Mouse (Mus musculus): ENCODE measurements around the gene Zfp612. TPM values are rescaled to one million over a fixed set of nuclear protein-coding genes. Genes with fewer than 3 reads are reported as not detected.
"Not testable (repeated sequence)": the region's sequence is repeated elsewhere in the genome, so short reads cannot be mapped to it uniquely, and the experiment has no call there.

The Zfp612 gene
- 1.2 and 1.3 TPM in 2 replicates for polyA plus RNA-seq (2016; fragmentation: Nextera tagmentation; extraction: Ambion mirVana)

DNA sequence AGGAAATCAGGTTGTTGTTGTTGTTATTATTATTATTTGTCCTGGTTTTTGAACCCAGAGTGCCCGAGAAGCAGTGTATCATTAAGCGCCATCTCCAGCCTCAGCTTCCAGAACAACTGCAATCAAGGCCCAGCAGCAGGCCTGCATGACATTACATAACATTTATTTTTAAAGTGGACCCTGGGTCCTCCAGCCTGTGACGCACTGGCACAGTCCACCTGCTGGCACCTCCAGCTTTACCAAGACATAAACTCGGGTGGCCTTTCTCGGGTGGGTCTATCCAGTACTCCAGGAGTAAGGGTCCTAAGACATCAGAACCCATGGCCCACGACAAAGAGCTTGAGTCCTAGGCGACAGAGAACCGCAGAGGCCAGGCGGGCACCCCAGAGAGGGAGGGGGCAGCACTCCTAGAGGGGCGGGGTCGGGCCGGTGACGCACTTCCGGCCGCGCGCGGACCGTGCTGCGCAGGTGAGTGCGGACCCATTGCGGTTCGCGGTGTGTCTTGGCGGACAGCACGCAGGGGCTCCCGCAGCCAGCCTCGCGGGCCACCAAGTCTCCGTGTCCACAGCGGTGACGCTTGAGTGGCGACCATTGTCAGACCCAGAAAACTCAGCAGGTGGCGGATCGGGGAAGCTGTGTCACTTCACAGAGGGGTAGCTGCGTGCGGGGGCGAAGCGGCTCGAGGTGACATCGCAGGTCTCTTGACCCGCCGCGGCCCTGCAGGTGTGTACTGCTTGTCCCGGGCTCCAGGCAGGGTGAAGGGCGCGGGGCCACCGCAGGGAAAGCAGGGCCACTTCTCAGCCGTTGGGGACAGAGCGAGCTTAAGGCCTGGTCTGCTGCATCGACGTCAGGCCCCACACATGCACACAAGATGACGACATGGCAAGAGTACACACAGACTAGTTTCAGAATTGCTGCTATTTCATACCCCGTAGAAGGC lies at the start of gene Zfp612:
Gene Zfp612, plus strand, starts transcription at position 465 of the 940 bp plus-strand sequence.
- Histone ChIP-seq H3K36me3 (no peaks in the 10 kb centered on the region), H3K4me1 (peaks cover 8% of the 10 kb centered on the region; the same call in 1 of the 2 replicates), H3K27me3 (replicated peaks) (peaks cover 11% of the 10 kb centered on the region), H3K9me3 (replicated peaks) (no peaks in the 10 kb centered on the region), H3K27ac (no peak within 1 kb of the TSS), H3K9ac (peak within 1 kb of the TSS; percentile 59), H3K4me2 (peak within 1 kb of the TSS; percentile 78), H3K4me3 (peak within 1 kb of the TSS; percentile 63)
- ATAC-seq, result peak; percentile 72
- WGBS (ENCODE audit: insufficient replicate concordance), result 10% methylated on average over 54 of the region's 54 CpGs

DNA sequence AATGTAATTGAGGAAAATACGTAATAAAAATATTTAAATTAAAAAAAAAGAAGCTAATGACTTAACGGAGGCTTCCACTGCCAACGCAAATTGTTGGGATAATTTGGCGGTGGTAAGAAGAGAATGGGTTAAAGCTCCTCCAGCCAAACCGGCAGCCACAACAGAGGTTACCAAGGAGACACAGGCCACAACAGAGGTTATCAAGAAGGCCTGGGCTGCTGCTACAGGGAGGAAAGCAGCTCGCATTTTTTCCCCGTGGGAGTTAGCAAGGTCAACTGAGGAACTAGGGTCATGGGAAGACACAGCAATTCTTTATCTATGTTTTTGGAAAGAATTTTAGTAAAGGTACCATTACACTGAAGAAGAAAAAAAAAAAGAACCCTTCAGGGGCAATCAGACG lies 45.8 kb upstream of the Zfp612 start:
- H3K36me3 ChIP-seq; ATAC-seq; H3K9me3 ChIP-seq (replicated peaks); H3K4me2 ChIP-seq; H3K4me3 ChIP-seq; H3K4me1 ChIP-seq; H3K9ac ChIP-seq; H3K27me3 ChIP-seq (replicated peaks); H3K27ac ChIP-seq: not testable (repeated sequence)
- WGBS (ENCODE audit: insufficient replicate concordance), result 34% methylated on average over 8 of the region's 8 CpGs

DNA sequence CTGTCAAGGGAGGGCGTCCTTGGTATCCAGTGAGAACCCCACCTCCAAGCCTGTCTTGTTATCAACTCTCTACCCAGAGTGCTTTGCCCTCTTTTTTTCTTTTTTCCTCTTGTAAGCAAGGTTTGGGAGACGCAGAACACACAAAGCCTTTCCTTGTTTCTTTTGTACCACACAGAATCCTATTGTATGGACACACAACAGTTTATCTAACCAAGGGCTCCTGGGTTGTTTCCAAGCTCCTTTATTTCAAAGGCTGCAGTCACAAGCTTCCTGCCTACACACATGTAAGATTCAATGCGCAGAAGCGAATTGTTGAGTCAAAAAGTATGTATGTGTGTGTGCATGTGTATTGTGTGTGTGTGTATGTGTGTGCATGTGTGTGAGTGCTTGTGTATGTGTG lies 45.2 kb upstream of the Zfp612 start:
- no peaks in the 10 kb centered on the region for H3K9me3 ChIP-seq (replicated peaks)
- WGBS (ENCODE audit: insufficient replicate concordance), result 65% methylated on average over 4 of the region's 4 CpGs
- no peak overlapping the region for H3K27ac ChIP-seq
- H3K4me3 ChIP-seq, result no peak overlapping the region
- no peak overlapping the region for H3K9ac ChIP-seq
- no peak overlapping the region for H3K4me2 ChIP-seq
- no peaks in the 10 kb centered on the region for H3K27me3 ChIP-seq (replicated peaks)
- ATAC-seq, result no peak
- no peaks in the 10 kb centered on the region for H3K36me3 ChIP-seq
- no peaks in the 10 kb centered on the region for H3K4me1 ChIP-seq

DNA sequence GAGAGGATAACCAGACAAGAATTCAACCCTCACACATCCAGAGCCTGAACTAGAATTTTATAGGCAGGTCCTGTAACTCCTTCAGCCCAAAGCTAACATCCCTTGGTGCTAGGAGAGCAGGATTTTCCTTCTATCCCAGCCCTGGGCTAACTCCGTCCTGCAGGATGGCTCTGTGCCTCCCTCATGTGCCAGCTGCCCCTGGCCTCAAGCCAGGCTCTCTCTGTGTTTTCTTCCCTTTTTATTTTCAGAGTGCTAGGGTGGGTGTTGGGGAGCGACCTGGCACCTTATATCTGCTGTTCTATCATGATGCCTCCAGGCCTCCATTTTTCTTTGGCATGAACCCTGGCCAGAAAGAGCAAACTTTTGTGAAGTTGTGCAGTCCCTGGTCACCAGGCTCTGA lies 43.4 kb upstream of the Zfp612 start:
- Histone ChIP-seq H3K9ac (no peak overlapping the region), H3K9me3 (replicated peaks) (no peaks in the 10 kb centered on the region), H3K4me3 (no peak overlapping the region), H3K27ac (no peak overlapping the region), H3K4me1 (no peaks in the 10 kb centered on the region), H3K36me3 (no peaks in the 10 kb centered on the region), H3K27me3 (replicated peaks) (no peaks in the 10 kb centered on the region), H3K4me2 (no peak overlapping the region)
- no peak for ATAC-seq
- 52% methylated on average over 2 of the region's 2 CpGs for WGBS (ENCODE audit: insufficient replicate concordance)

DNA sequence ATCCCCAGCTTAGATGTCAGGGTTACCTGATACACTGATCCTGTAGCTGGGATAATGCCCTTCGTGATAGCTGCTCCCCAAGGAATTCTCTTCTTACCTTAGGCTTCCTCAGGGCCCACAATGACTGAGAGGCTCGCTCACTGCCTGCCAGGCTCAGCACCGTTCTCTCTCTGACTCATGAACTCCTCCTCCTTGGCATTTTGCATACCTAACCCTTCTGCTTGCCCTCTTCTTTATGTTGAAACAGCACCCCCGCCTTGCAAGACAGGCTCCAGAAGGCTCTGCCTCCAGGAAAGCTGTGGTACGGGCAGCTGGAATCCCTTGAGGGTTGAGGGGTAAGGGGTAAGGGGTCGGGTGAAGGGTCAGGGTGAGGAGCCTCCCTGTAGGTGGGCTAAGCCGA lies 40.3 kb upstream of the Zfp612 start:
- Histone ChIP-seq H3K4me1 (no peaks in the 10 kb centered on the region), H3K4me2 (no peak overlapping the region), H3K27me3 (replicated peaks) (no peaks in the 10 kb centered on the region), H3K4me3 (no peak overlapping the region), H3K9me3 (replicated peaks) (no peaks in the 10 kb centered on the region), H3K36me3 (no peaks in the 10 kb centered on the region), H3K9ac (no peak overlapping the region), H3K27ac (no peak overlapping the region)
- WGBS (ENCODE audit: insufficient replicate concordance), result 49% methylated on average over 7 of the region's 7 CpGs
- no peak for ATAC-seq

DNA sequence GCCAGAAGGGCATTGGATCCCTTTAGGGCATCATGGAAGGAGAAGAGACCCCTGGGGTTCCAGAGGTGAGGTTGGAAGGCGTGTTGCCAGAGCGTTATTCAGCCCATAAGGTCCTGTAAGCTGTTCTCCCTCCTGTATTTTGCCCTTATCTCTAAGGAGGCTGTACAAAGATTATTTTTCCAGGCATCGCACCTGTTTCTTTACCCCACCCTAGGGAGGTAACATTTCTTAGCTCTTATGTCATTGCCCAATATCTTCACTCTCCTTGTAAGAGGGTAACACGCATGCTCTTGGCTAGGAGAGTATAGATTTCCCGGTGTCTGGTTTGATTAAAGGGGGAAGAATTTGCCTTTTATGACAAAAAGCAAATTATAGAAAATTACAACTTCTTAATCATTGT lies 39.9 kb upstream of the Zfp612 start, which contains the start of gene Chst4:
Gene Chst4, minus strand, starts transcription at position 82 of the 400 bp plus-strand sequence.
- no peaks in the 10 kb centered on the region for H3K27me3 ChIP-seq (replicated peaks)
- no peak within 1 kb of the TSS for H3K4me3 ChIP-seq
- no peaks in the 10 kb centered on the region for H3K4me1 ChIP-seq
- no peak within 1 kb of the TSS for H3K4me2 ChIP-seq
- WGBS (ENCODE audit: insufficient replicate concordance), result 65% methylated on average over 5 of the region's 5 CpGs
- H3K36me3 ChIP-seq, result no peaks in the 10 kb centered on the region
- H3K9me3 ChIP-seq (replicated peaks), result no peaks in the 10 kb centered on the region
- ATAC-seq, result no peak
- no peak within 1 kb of the TSS for H3K9ac ChIP-seq
- no peak within 1 kb of the TSS for H3K27ac ChIP-seq

DNA sequence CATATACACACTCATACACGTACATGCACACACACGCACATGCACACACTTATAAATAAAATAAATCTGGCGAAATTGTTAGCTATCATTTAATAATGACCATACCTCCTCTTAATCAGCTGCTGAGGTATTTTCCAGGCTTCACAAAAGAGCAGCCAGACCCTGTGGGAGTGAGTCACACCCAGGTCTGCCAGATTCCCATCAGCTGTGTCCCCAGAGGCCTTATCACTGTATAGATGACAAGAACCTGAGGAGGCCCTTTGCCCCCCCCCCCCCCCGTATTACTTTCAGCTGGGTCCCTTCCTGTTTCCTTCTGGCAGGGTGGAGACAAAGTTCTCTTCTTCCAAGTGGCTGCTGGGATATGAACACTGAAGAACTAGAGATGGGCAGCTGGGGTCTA lies 39.0 kb upstream of the Zfp612 start:
- ATAC-seq, result no peak

DNA sequence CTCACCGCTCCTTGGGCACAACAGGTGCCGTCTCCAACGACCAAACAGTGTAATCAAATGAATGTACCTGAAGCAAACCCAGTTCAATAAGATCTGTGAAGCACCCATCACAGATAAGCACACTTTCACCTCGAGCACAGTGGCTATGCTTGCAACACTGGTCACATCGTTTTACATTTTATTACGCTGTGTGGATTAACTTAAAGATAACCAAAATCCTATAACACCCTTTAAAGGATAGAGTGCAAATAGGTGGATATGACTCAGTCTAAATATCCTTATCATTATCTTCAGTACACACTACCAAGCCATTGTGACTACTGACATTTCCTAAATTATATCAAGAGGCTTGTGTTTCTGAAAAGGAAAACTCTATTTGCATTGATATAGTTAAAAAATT lies 28.3 kb upstream of the Zfp612 start:
- Histone ChIP-seq H3K4me3 (no peak overlapping the region), H3K4me1 (no peaks in the 10 kb centered on the region), H3K36me3 (no peaks in the 10 kb centered on the region), H3K4me2 (no peak overlapping the region), H3K27me3 (replicated peaks) (no peaks in the 10 kb centered on the region), H3K9ac (no peak overlapping the region), H3K27ac (no peak overlapping the region), H3K9me3 (replicated peaks) (no peaks in the 10 kb centered on the region)
- WGBS (ENCODE audit: insufficient replicate concordance), result 62% methylated on average over 6 of the region's 6 CpGs
- no peak for ATAC-seq

More for the DNA sequence above, 39.0 kb upstream of the Zfp612 start:
- no peaks in the 10 kb centered on the region for H3K9me3 ChIP-seq (replicated peaks)
- H3K36me3 ChIP-seq, result no peaks in the 10 kb centered on the region
- H3K4me3 ChIP-seq, result no peak overlapping the region
- H3K4me2 ChIP-seq, result no peak overlapping the region
- no peak overlapping the region for H3K27ac ChIP-seq
- no peak overlapping the region for H3K9ac ChIP-seq
- H3K27me3 ChIP-seq (replicated peaks), result no peaks in the 10 kb centered on the region
- H3K4me1 ChIP-seq, result no peaks in the 10 kb centered on the region
- 44% methylated on average over 4 of the region's 4 CpGs for WGBS (ENCODE audit: insufficient replicate concordance)

DNA sequence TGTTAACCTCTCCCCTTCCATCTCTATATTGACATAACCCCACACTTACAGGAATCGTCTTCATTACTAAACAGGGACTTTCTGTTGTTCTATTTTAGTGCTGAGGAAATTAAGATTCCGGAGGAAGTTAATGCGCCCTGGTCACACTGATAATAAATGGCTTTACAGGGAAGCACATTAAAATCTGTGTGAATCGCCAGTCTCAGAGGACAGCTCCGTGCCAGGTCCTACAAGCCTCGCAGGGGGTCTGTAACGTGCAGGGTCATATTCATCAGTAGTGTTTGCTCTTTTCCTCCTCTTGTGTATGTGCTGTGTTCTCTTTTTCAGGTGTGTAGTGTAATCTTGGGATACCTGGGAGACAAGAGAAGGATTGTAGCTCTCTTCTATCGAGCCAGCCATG lies 21.3 kb upstream of the Zfp612 start:
- Histone ChIP-seq H3K4me3 (no peak overlapping the region), H3K27me3 (replicated peaks) (no peaks in the 10 kb centered on the region), H3K4me1 (no peaks in the 10 kb centered on the region), H3K27ac (no peak overlapping the region), H3K9ac (no peak overlapping the region), H3K36me3 (no peaks in the 10 kb centered on the region), H3K9me3 (replicated peaks) (no peaks in the 10 kb centered on the region), H3K4me2 (no peak overlapping the region)
- no peak for ATAC-seq
- WGBS (ENCODE audit: insufficient replicate concordance), result 68% methylated on average over 8 of the region's 8 CpGs

DNA sequence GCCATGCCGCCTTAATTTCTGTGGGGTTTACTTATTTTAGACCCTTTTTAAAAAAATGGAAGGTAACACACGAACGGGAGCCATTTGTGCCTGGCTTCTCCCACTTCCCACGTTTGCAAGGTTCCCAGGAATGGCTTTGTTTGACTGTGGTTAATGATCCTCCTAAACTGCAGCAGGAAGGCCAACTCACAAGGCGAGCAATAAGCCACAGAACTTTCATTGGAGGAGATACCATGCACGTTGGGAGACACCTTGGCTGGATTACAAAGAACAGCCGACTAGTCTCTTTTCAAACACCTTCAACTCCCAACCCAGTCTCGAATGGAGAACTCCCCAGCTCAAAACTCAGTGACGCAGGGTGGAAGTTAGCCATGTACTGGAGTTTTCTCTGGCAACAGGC lies 15.4 kb upstream of the Zfp612 start:
- 61% methylated on average over 9 of the region's 9 CpGs for WGBS (ENCODE audit: insufficient replicate concordance)
- Histone ChIP-seq H3K4me2 (no peak overlapping the region), H3K9ac (no peak overlapping the region), H3K27me3 (replicated peaks) (no peaks in the 10 kb centered on the region), H3K27ac (no peak overlapping the region), H3K36me3 (no peaks in the 10 kb centered on the region), H3K9me3 (replicated peaks) (no peaks in the 10 kb centered on the region), H3K4me3 (no peak overlapping the region), H3K4me1 (no peaks in the 10 kb centered on the region)
- ATAC-seq, result no peak

DNA sequence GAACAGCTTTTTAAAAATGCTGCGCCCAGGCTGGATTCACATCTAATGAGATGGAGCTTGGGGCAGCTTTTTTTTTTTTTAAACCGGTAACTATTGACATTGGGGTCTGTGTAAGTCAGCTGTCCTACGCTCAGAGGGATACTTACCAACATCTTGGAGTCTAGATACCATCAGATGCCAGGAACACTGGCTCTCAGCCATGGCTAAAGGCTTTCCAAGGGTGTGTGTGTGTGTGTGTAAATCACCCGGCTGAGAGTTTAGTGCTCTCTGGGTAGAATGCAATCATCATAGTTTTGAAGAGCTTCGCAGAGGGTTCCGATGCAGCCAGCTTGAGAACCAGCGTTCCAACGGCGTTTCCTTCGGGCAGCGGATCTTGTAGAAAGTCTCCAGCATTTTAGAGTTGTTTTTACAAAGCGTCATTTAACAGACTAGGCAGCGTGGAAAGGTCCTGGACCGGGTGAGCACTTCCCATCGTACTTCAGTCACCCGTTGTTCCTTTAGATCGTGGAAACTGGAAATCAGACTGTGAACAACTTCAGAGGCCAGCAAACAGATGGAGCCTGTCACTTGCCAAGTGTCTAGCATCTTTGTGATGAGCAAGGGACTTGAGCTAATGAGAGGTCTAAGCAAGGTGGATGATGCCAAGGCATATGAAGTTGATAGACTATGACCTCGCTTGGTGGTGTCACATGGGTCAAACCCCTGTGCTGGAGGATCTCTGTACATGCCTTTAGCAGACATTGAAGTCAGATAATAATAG lies 14.8 kb upstream of the Zfp612 start:
- H3K36me3 ChIP-seq, result no peaks in the 10 kb centered on the region
- H3K27me3 ChIP-seq (replicated peaks), result no peaks in the 10 kb centered on the region
- WGBS (ENCODE audit: insufficient replicate concordance), result 79% methylated on average over 18 of the region's 18 CpGs
- H3K27ac ChIP-seq, result no peak overlapping the region
- H3K9me3 ChIP-seq (replicated peaks), result no peaks in the 10 kb centered on the region
- no peaks in the 10 kb centered on the region for H3K4me1 ChIP-seq
- no peak overlapping the region for H3K4me3 ChIP-seq
- H3K4me2 ChIP-seq, result no peak overlapping the region
- H3K9ac ChIP-seq, result no peak overlapping the region
- no peak for ATAC-seq

DNA sequence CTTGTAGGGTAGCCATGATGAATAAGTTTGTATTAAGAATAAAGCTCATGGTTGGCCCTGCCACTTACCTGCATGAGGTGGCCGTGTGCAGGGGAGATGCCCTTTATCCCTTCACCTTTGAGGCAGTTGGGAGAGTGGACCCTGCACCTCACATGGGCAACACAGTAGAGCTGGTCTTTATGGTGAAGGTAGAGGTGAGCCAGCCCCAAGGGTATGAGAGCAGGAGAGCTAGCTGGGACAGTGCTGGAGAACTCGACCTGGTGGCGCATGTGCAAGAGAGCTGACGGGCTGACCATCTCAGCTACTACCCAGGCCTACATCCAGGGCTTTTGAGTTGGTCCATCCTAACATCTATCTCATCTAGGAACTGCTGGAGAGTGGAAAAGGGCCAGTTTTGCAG lies 13.9 kb upstream of the Zfp612 start:
- Histone ChIP-seq H3K4me3 (no peak overlapping the region), H3K9me3 (replicated peaks) (no peaks in the 10 kb centered on the region), H3K27ac (no peak overlapping the region), H3K27me3 (replicated peaks) (no peaks in the 10 kb centered on the region), H3K36me3 (no peaks in the 10 kb centered on the region), H3K4me2 (no peak overlapping the region), H3K4me1 (no peaks in the 10 kb centered on the region), H3K9ac (no peak overlapping the region)
- ATAC-seq, result no peak
- WGBS (ENCODE audit: insufficient replicate concordance), result 74% methylated on average over 4 of the region's 4 CpGs
